Mouse (Mus musculus) C2C12 (cell line): ENCODE measurements around the gene Nek4.
A peak's percentile ranks its signal among the peaks of the same experiment; 100 is the strongest.

ENCODE experiments used
- CEBPB ChIP-seq: IDR thresholded peaks from one replicate; pipeline ENCODE4 v1.6.1; 2011; ENCODE audit warnings: low read depth, mild to moderate bottlenecking, control low read depth, moderate library complexity
- CTCF ChIP-seq: IDR thresholded peaks from one replicate; pipeline ENCODE4 v1.5.1; 2011; ENCODE audit not compliant: control insufficient read depth, insufficient read depth, insufficient read length
- MAX ChIP-seq: IDR thresholded peaks from one replicate; pipeline ENCODE4 v1.6.1; 2011; ENCODE audit warnings: mild to moderate bottlenecking, control low read depth
- MYOD1 ChIP-seq: IDR thresholded peaks from one replicate; pipeline ENCODE4 v1.6.1; 2011; ENCODE audit warnings: low read depth; ENCODE audit not compliant: control insufficient read depth, insufficient read length
- USF1 ChIP-seq: IDR thresholded peaks from one replicate; pipeline ENCODE4 v1.6.1; 2011; ENCODE audit warnings: low read depth, mild to moderate bottlenecking, control low read depth, moderate library complexity

GRCm38 (mm10) chr14:30951154-30951825 lies at the start of gene Nek4:
- TF ChIP-seq USF1 (no peak), CTCF (no peak), MYOD1 (no peak), CEBPB (no peak), MAX (peak; percentile 94)
